Mouse (Mus musculus) neural tube, embryonic 11.5 days (tissue): ENCODE data around the gene Jmjd7. TPM values are rescaled to one million over a fixed set of nuclear protein-coding genes. Genes with fewer than 3 reads are reported as not detected.

Experiments used
- ATAC-seq: fragments of 200-750 bp; cut with Nextera tagmentation; 2 replicates; pipeline ENCODE4 v1.8.0; 2017; ENCODE audit warnings: moderate number of reproducible peaks, mild to moderate bottlenecking, moderate TSS enrichment, moderate library complexity; ENCODE audit not compliant: insufficient read depth, low FRiP score, low TSS enrichment
- DNase-seq: peaks from one replicate; pipeline ENCODE4 v3.0.0-alpha.2; 2015; ENCODE audit warnings: low spot score
- H3K27ac ChIP-seq: fragments of 300-500 bp; sonication (generic); 2 replicates; pipeline ENCODE4 v1.5.1; 2014; ENCODE audit warnings: low read depth, mild to moderate bottlenecking, low read length
- H3K27me3 ChIP-seq: fragments of 300-500 bp; sonication (generic); 2 replicates; pipeline ENCODE4 v1.6.1; 2014; ENCODE audit warnings: mild to moderate bottlenecking, low read length, mixed read lengths; ENCODE audit not compliant: control insufficient read depth, insufficient read depth
- H3K36me3 ChIP-seq: fragments of 300-500 bp; sonication (generic); 2 replicates; pipeline ENCODE4 v1.6.1; 2014; ENCODE audit warnings: mild to moderate bottlenecking, low read length, moderate library complexity, mixed read lengths; ENCODE audit not compliant: control insufficient read depth, insufficient read depth
- H3K4me1 ChIP-seq: fragments of 300-500 bp; sonication (generic); 2 replicates; pipeline ENCODE4 v1.6.1; 2014; ENCODE audit warnings: low read length, mixed read lengths; ENCODE audit not compliant: control insufficient read depth, insufficient read depth
- H3K4me2 ChIP-seq: fragments of 300-500 bp; sonication (generic); 2 replicates; pipeline ENCODE4 v1.6.1; 2014; ENCODE audit warnings: low read depth, mild to moderate bottlenecking, moderate library complexity
- H3K4me3 ChIP-seq: fragments of 300-500 bp; sonication (generic); 2 replicates; pipeline ENCODE4 v1.5.1; 2014; ENCODE audit warnings: low read depth, low read length
- H3K9ac ChIP-seq: fragments of 300-500 bp; sonication (generic); 2 replicates; pipeline ENCODE4 v1.6.1; 2014; ENCODE audit warnings: mild to moderate bottlenecking, low read length
- H3K9me3 ChIP-seq: fragments of 300-500 bp; sonication (generic); 2 replicates; pipeline ENCODE4 v1.6.1; 2016; ENCODE audit warnings: low read length; ENCODE audit not compliant: control insufficient read depth
- WGBS: fragments of 180-500 bp; shearing (Covaris S2); extraction: QIAGEN DNeasy Blood & Tissue Kit; methylation state at CpG from one replicate; pipeline ENCODE4 v1.1.7; 2014; 5-methylcytosine and 5-hydroxymethylcytosine counted together
- microRNA-seq: library from miRNA; unstranded; fragments of <30 nt; microRNA quantifications from one replicate; pipeline ENCODE4, GENCODE M21; 2016
- polyA plus RNA-seq: library from polyadenylated mRNA; unstranded; fragments of >200 nt; fragmentation: Nextera tagmentation; extraction: Ambion mirVana; gene quantifications from 2 replicates; pipeline ENCODE4 v1.2.1, GENCODE M21; 2014

Gene Jmjd7
- polyA plus RNA-seq, 1 experiment from 2014 or later: 28.9 TPM

DNA sequence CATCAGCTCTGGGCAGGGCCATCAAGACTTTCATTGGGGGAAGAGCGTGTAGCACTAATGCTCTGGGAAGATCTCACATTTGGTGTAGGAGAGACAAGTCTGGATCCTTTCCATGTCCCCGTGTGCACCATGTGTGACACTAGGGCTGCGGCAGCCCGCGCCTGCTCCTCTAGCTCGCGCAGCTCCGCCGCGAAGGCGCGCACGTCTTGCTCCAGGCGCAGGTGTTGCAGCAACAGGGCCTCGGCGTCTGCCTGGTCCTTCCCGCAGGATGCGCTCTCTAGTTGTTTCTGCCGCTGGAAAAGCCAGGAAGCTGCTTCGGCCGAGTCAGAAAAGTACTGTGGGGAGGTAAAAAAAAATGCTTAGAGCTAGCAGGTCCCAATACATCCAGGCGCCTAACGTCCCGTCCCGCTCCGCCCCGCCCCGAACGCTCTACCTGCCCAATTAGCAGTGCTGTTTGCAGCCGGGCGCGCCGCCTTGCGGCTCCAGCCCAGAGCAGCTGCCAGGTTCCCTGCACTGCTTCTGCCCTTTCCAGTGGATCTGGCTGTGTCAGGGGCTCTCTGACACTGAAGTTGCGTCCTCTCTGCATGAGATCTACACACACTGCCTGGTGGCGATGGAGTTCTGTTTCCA lies 48.9 kb downstream of the Jmjd7 start:
- Histone ChIP-seq H3K4me1 (0 out of 2 replicates have a peak, but pooled peaks cover 2% of the 10 kb centered on the region), H3K27me3 (peaks cover 16% of the 10 kb centered on the region), H3K9ac (no peak overlapping the region; the same call in 1 of the 2 replicates), H3K4me2 (peak overlapping the region; percentile 47), H3K4me3 (peak overlapping the region; percentile 24), H3K36me3 (no peaks in the 10 kb centered on the region), H3K9me3 (no peaks in the 10 kb centered on the region), H3K27ac (no peak overlapping the region)
- peak; percentile 67 for DNase-seq
- WGBS: under 1% methylated on average over 36 of the region's 36 CpGs
- ATAC-seq: no peak

Small RNA genes lying within 50 kb of the gene (microRNA-seq; reads per million reads assigned to microRNA genes)
- not detected for gene Mir7665

Other genes starting within 250 kb of the Jmjd7 start
- 23.5 and 26.6 TPM in 2 replicates for gene Rpap1, start 239.9 kb upstream of the Jmjd7 start, polyA plus RNA-seq
- gene Tyro3, start 229.8 kb upstream of the Jmjd7 start, polyA plus RNA-seq: 19.0 and 20.0 TPM in 2 replicates
- 31.0 and 36.3 TPM in 2 replicates for gene Mga, start 130.3 kb upstream of the Jmjd7 start, polyA plus RNA-seq
- gene Mapkbp1, start 54.8 kb upstream of the Jmjd7 start, polyA plus RNA-seq: 3.0 and 3.7 TPM in 2 replicates
- 3.8 and 4.4 TPM in 2 replicates for gene Gm28042, start within 50 bp of the Jmjd7 start, polyA plus RNA-seq
- 1.4 and 1.6 TPM in 2 replicates for gene Pla2g4b, start 5.9 kb downstream of the Jmjd7 start, polyA plus RNA-seq
- 17.4 and 17.8 TPM in 2 replicates for gene Ehd4, start 127.1 kb downstream of the Jmjd7 start, polyA plus RNA-seq
- 0.05 and 0.12 TPM in 2 replicates for gene Pla2g4e, start 217.9 kb downstream of the Jmjd7 start, polyA plus RNA-seq